Mouse (Mus musculus) forebrain, embryonic 15.5 days (tissue): ENCODE measurements around the gene Fam163a. TPM values are rescaled to one million over a fixed set of nuclear protein-coding genes. Genes with fewer than 3 reads are reported as not detected.
A peak's percentile ranks its signal among the peaks of the same experiment; 100 is the strongest.

ENCODE experiments used
- ATAC-seq: fragments of 200-750 bp; cut with Nextera tagmentation; replicated peaks from 2 replicates; pipeline ENCODE4 v1.8.0; 2017; ENCODE audit warnings: mild to moderate bottlenecking, moderate TSS enrichment, moderate library complexity
- H3K27ac ChIP-seq: fragments of 300-500 bp; sonication (generic); replicated peaks from 2 replicates; pipeline ENCODE4 v1.5.1; 2015; ENCODE audit warnings: mild to moderate bottlenecking, inconsistent platforms
- H3K27me3 ChIP-seq: fragments of 300-500 bp; sonication (generic); 2 replicates; pipeline ENCODE4 v1.6.1; 2015; ENCODE audit warnings: inconsistent platforms
- H3K36me3 ChIP-seq: fragments of 300-500 bp; sonication (generic); 2 replicates; pipeline ENCODE4 v1.6.1; 2015; ENCODE audit warnings: mild to moderate bottlenecking, inconsistent platforms
- H3K4me1 ChIP-seq: fragments of 300-500 bp; sonication (generic); 2 replicates; pipeline ENCODE4 v1.6.1; 2015; ENCODE audit warnings: inconsistent platforms
- H3K4me2 ChIP-seq: fragments of 300-500 bp; sonication (generic); replicated peaks from 2 replicates; pipeline ENCODE4 v1.6.1; 2015; ENCODE audit warnings: mild to moderate bottlenecking, inconsistent platforms
- H3K4me3 ChIP-seq: fragments of 300-500 bp; sonication (generic); 2 replicates; pipeline ENCODE4 v1.5.1; 2015; ENCODE audit warnings: mild to moderate bottlenecking, inconsistent platforms
- H3K9ac ChIP-seq: fragments of 300-500 bp; sonication (generic); replicated peaks from 2 replicates; pipeline ENCODE4 v1.6.1; 2015; ENCODE audit warnings: mild to moderate bottlenecking, inconsistent platforms
- H3K9me3 ChIP-seq: fragments of 300-500 bp; sonication (generic); 2 replicates; pipeline ENCODE4 v1.6.1; 2016; ENCODE audit warnings: inconsistent platforms
- whole genome bisulfite sequencing: fragments of 180-500 bp; shearing (Covaris S2); methylation state at CpG from one replicate; pipeline ENCODE4 v1.1.7; 2015; ENCODE audit warnings: mixed read lengths; 5-methylcytosine and 5-hydroxymethylcytosine counted together
- polyA plus RNA-seq: library from polyadenylated mRNA; unstranded; fragments of >200 nt; fragmentation: Nextera tagmentation; extraction: Ambion mirVana; gene quantifications from 2 replicates; pipeline ENCODE4 v1.2.1, GENCODE M21; 2015

Fam163a gene
- polyA plus RNA-seq, 1 experiment from 2014 or later: 2.4 TPM

GRCm38 (mm10) chr1:156035930-156036737, 168.7 kb downstream of the Fam163a start, which contains the start of gene Tor1aip1:
TSS of gene Tor1aip1 (minus strand) at chr1:156036480.
- WGBS: under 1% methylated on average over 59 of the region's 59 CpGs
- Histone ChIP-seq H3K4me1 (peaks cover 21% of the 10 kb centered on the region), H3K4me3 (peak within 1 kb of the TSS; percentile 95), H3K4me2 (peak within 1 kb of the TSS; percentile 66), H3K9me3 (no peaks in the 10 kb centered on the region), H3K36me3 (peaks cover 24% of the 10 kb centered on the region), H3K27me3 (no peaks in the 10 kb centered on the region), H3K9ac (peak within 1 kb of the TSS; percentile 92), H3K27ac (peak within 1 kb of the TSS; percentile 96)
- ATAC-seq: peak; percentile 94

GRCm38 (mm10) chr1:156035269-156035929, 169.4 kb downstream of the Fam163a start, which contains the start of gene Tor1aip2:
TSS of gene Tor1aip2 (plus strand) at chr1:156035403.
- peaks cover 19% of the 10 kb centered on the region for H3K4me1 ChIP-seq
- peak within 1 kb of the TSS; percentile 95 for H3K4me3 ChIP-seq
- peak within 1 kb of the TSS; percentile 66 for H3K4me2 ChIP-seq
- under 1% methylated on average over 56 of the region's 59 CpGs for whole genome bisulfite sequencing
- peaks cover 30% of the 10 kb centered on the region for H3K36me3 ChIP-seq
- H3K9me3 ChIP-seq: no peaks in the 10 kb centered on the region
- H3K27me3 ChIP-seq: no peaks in the 10 kb centered on the region
- H3K9ac ChIP-seq: peak within 1 kb of the TSS; percentile 92
- H3K27ac ChIP-seq: peak within 1 kb of the TSS; percentile 96
- peak; percentile 80 for ATAC-seq

GRCm38 (mm10) chr1:156034661-156035060, 170.2 kb downstream of the Fam163a start:
- peak overlapping the region; percentile 66 for H3K4me2 ChIP-seq
- peaks cover 16% of the 10 kb centered on the region for H3K4me1 ChIP-seq
- peak overlapping the region; percentile 92 for H3K9ac ChIP-seq
- no peaks in the 10 kb centered on the region for H3K9me3 ChIP-seq
- ATAC-seq: no peak
- peaks cover 35% of the 10 kb centered on the region for H3K36me3 ChIP-seq
- peak overlapping the region; percentile 96; the same call in 1 of the 2 replicates for H3K27ac ChIP-seq
- WGBS: 30% methylated on average over 1 of the region's 1 CpGs
- peak overlapping the region; percentile 95 for H3K4me3 ChIP-seq
- H3K27me3 ChIP-seq: no peaks in the 10 kb centered on the region

- H3K4me1 ChIP-seq: peaks cover 16% of the 10 kb centered on the region
- H3K36me3 ChIP-seq: peaks cover 39% of the 10 kb centered on the region
- WGBS: 95% methylated on average over 7 of the region's 7 CpGs
- H3K27me3 ChIP-seq: no peaks in the 10 kb centered on the region
- no peak for ATAC-seq
- no peaks in the 10 kb centered on the region for H3K9me3 ChIP-seq
- no peak overlapping the region for H3K4me3 ChIP-seq
- H3K27ac ChIP-seq: no peak overlapping the region
- no peak overlapping the region for H3K4me2 ChIP-seq
- no peak overlapping the region for H3K9ac ChIP-seq
Measured at GRCm38 (mm10) chr1:156033921-156034320, 170.9 kb downstream of the Fam163a start.

GRCm38 (mm10) chr1:156028340-156028975, 176.4 kb downstream of the Fam163a start:
- Histone ChIP-seq H3K27ac (no peak overlapping the region), H3K9me3 (no peaks in the 10 kb centered on the region), H3K4me3 (no peak overlapping the region), H3K4me1 (no peaks in the 10 kb centered on the region), H3K9ac (no peak overlapping the region), H3K36me3 (peaks cover 48% of the 10 kb centered on the region), H3K4me2 (no peak overlapping the region), H3K27me3 (no peaks in the 10 kb centered on the region)
- ATAC-seq: no peak
- WGBS: 90% methylated on average over 4 of the region's 4 CpGs

GRCm38 (mm10) chr1:156027849-156028248, 177.0 kb downstream of the Fam163a start:
- Histone ChIP-seq H3K27me3 (no peaks in the 10 kb centered on the region), H3K4me2 (no peak overlapping the region), H3K9ac (no peak overlapping the region), H3K9me3 (no peaks in the 10 kb centered on the region), H3K36me3 (peaks cover 44% of the 10 kb centered on the region), H3K4me3 (no peak overlapping the region), H3K4me1 (no peaks in the 10 kb centered on the region), H3K27ac (no peak overlapping the region)
- 85% methylated on average over 3 of the region's 3 CpGs for WGBS
- ATAC-seq: no peak

Other genes starting within 250 kb of the Fam163a start
- 10.7 and 12.3 TPM in 2 replicates for gene Cep350, start 231.8 kb downstream of the Fam163a start, polyA plus RNA-seq
- 69.7 and 73.6 TPM in 2 replicates for gene Tor1aip2, start 169.6 kb downstream of the Fam163a start, polyA plus RNA-seq
- gene Tor1aip1, start 168.5 kb downstream of the Fam163a start, polyA plus RNA-seq: 24.9 and 25.2 TPM in 2 replicates
- gene Tdrd5, start 98.6 kb upstream of the Fam163a start, polyA plus RNA-seq: 0.31 and 0.42 TPM in 2 replicates
- 0.50 and 0.81 TPM in 2 replicates for gene Nphs2, start 105.7 kb upstream of the Fam163a start, polyA plus RNA-seq
- 588 and 629 TPM in 2 replicates for gene Gm2000, start 161.0 kb upstream of the Fam163a start, polyA plus RNA-seq
- gene Axdnd1, start 216.1 kb upstream of the Fam163a start, polyA plus RNA-seq: 0.31 TPM in 2 replicates